Mouse (Mus musculus) CH12.LX (cell line): ENCODE results near the gene Vps45. TPM values are rescaled to one million over a fixed set of nuclear protein-coding genes. Genes with fewer than 3 reads are reported as not detected.

ENCODE experiments used
- DNase-seq: peaks from one replicate; pipeline ENCODE4 v3.0.0-alpha.2; 2013; ENCODE audit errors: extremely low read depth
- H3K27ac ChIP-seq: 2 replicates; pipeline ENCODE4 v1.5.1; 2012; ENCODE audit warnings: low read depth, mild to moderate bottlenecking, control low read depth, moderate library complexity; ENCODE audit not compliant: insufficient read depth
- H3K27me3 ChIP-seq: replicated peaks from 2 replicates; pipeline ENCODE3; 2012; ENCODE audit warnings: inconsistent platforms
- H3K36me3 ChIP-seq, 2 experiments: replicated peaks in 1 of 2; 2 replicates each; pipeline versions ENCODE3 to v1.6.1; 2012; ENCODE audit warnings: inconsistent platforms in 1 of 2, low read length in 1 of 2, mild to moderate bottlenecking in 1 of 2, mixed read lengths in 1 of 2, moderate library complexity in 1 of 2; ENCODE audit not compliant: control insufficient read depth in 1 of 2, insufficient read depth in 1 of 2
- H3K4me1 ChIP-seq, 2 experiments: 2 replicates each; pipeline ENCODE4 v1.6.1; 2012; ENCODE audit warnings: inconsistent platforms in 1 of 2, moderate library complexity in 1 of 2; ENCODE audit not compliant: insufficient read depth in 2 of 2, control insufficient read depth in 1 of 2
- H3K4me2 ChIP-seq: 2 replicates; pipeline ENCODE4 v1.6.1; 2012; ENCODE audit warnings: low read depth, mild to moderate bottlenecking, control low read depth; ENCODE audit not compliant: poor library complexity, insufficient read depth, severe bottlenecking
- H3K4me3 ChIP-seq, 3 experiments: fragments of 150-350 bp in 1 of 3; sonication (generic) in 1 of 3; replicated peaks in 1 of 3; 2 replicates each; pipeline versions ENCODE3 to v1.5.1; 2011 to 2012; ENCODE audit warnings: low read depth in 2 of 3, low read length in 2 of 3, mild to moderate bottlenecking in 2 of 3, moderate library complexity in 2 of 3, control low read depth in 1 of 3, improper control_type of control experiment in 1 of 3, inconsistent platforms in 1 of 3, mixed read lengths in 1 of 3; ENCODE audit not compliant: poor library complexity in 1 of 3
- H3K79me2 ChIP-seq: replicated peaks from 2 replicates; pipeline ENCODE4 v1.6.1; 2012; ENCODE audit warnings: mild to moderate bottlenecking, moderate library complexity; ENCODE audit not compliant: control insufficient read depth, poor library complexity, insufficient read depth, severe bottlenecking; ENCODE audit errors: extremely low read depth
- H3K9ac ChIP-seq: 2 replicates; pipeline ENCODE4 v1.6.1; 2012; ENCODE audit warnings: low read depth, mild to moderate bottlenecking, control low read depth, moderate library complexity; ENCODE audit not compliant: insufficient read depth
- H3K9me3 ChIP-seq: replicated peaks from 2 replicates; pipeline ENCODE3; 2012; ENCODE audit warnings: low read length, inconsistent platforms, mixed read lengths
- BHLHE40 ChIP-seq: IDR thresholded peaks from 2 replicates; pipeline ENCODE4 v1.6.1; 2011; ENCODE audit warnings: mild to moderate bottlenecking, low read depth, low read length, improper control_type of control experiment
- CTCF ChIP-seq, 2 experiments: IDR thresholded peaks in 1 of 2; conservative IDR thresholded peaks in 1 of 2; 2 replicates each; pipeline ENCODE4 v1.5.1; 2011 to 2012; ENCODE audit warnings: low read depth in 2 of 2, low read length in 2 of 2, improper control_type of control experiment in 1 of 2, inconsistent platforms in 1 of 2, mild to moderate bottlenecking in 1 of 2, moderate library complexity in 1 of 2
- ELF1 ChIP-seq: IDR thresholded peaks from 2 replicates; pipeline ENCODE4 v1.6.1; 2014; ENCODE audit warnings: low read depth, mild to moderate bottlenecking, inconsistent platforms, low read length, improper control_type of control experiment
- ETS1 ChIP-seq: conservative IDR thresholded peaks from 2 replicates; pipeline ENCODE4 v1.6.1; 2012; ENCODE audit warnings: low read depth, mild to moderate bottlenecking, inconsistent platforms, low read length, improper control_type of control experiment, moderate library complexity
- GABPA ChIP-seq: IDR thresholded peaks from 2 replicates; pipeline ENCODE4 v1.6.1; 2012; ENCODE audit warnings: low read depth, low read length, improper control_type of control experiment, inconsistent platforms; ENCODE audit not compliant: insufficient replicate concordance
- HCFC1 ChIP-seq: IDR thresholded peaks from 2 replicates; pipeline ENCODE4 v1.6.1; 2012; ENCODE audit warnings: low read depth, mild to moderate bottlenecking, inconsistent platforms, low read length, improper control_type of control experiment
- IRF4 ChIP-seq: IDR thresholded peaks from 2 replicates; pipeline ENCODE4 v1.6.1; 2014; ENCODE audit warnings: low read depth, mild to moderate bottlenecking, inconsistent platforms, low read length, improper control_type of control experiment
- JUND ChIP-seq: conservative IDR thresholded peaks from 2 replicates; pipeline ENCODE4 v1.6.1; 2011; ENCODE audit warnings: low read depth, low read length, improper control_type of control experiment
- MAFK ChIP-seq: IDR thresholded peaks from 2 replicates; pipeline ENCODE4 v1.6.1; 2011; ENCODE audit warnings: low read length, improper control_type of control experiment; ENCODE audit not compliant: insufficient replicate concordance
- MAX ChIP-seq: IDR thresholded peaks from 2 replicates; pipeline ENCODE4 v1.6.1; 2011; ENCODE audit warnings: low read length, improper control_type of control experiment
- MXI1 ChIP-seq: IDR thresholded peaks from 2 replicates; pipeline ENCODE4 v1.6.1; 2011; ENCODE audit warnings: mild to moderate bottlenecking, low read depth, low read length, improper control_type of control experiment
- MYC ChIP-seq: IDR thresholded peaks from 2 replicates; pipeline ENCODE4 v1.6.1; 2011; ENCODE audit warnings: low read depth, mild to moderate bottlenecking, improper control_type of control experiment, low read length
- NRF1 ChIP-seq: IDR thresholded peaks from 2 replicates; pipeline ENCODE4 v1.6.1; 2014; ENCODE audit warnings: low read depth, mild to moderate bottlenecking, inconsistent platforms, low read length, improper control_type of control experiment, moderate library complexity
- PAX5 ChIP-seq: IDR thresholded peaks from 2 replicates; pipeline ENCODE4 v1.6.1; 2012; ENCODE audit warnings: low read length, inconsistent platforms, mixed read lengths
- POLR2A ChIP-seq: IDR thresholded peaks from 2 replicates; pipeline ENCODE4 v1.6.1; 2011; ENCODE audit warnings: low read depth, mild to moderate bottlenecking, improper control_type of control experiment, low read length
- POLR2AphosphoS2 ChIP-seq: IDR thresholded peaks from 2 replicates; pipeline ENCODE4 v1.6.1; 2011; ENCODE audit warnings: low read depth, low read length, improper control_type of control experiment
- RAD21 ChIP-seq: IDR thresholded peaks from 2 replicates; pipeline ENCODE4 v1.6.1; 2011; ENCODE audit warnings: low read depth, mild to moderate bottlenecking, low read length, improper control_type of control experiment, moderate library complexity
- SIN3A ChIP-seq: IDR thresholded peaks from 2 replicates; pipeline ENCODE4 v1.6.1; 2012; ENCODE audit warnings: low read length, improper control_type of control experiment, inconsistent platforms
- SMC3 ChIP-seq: IDR thresholded peaks from 2 replicates; pipeline ENCODE4 v1.6.1; 2011; ENCODE audit warnings: low read depth, low read length, improper control_type of control experiment
- TCF12 ChIP-seq: IDR thresholded peaks from 2 replicates; pipeline ENCODE4 v1.6.1; 2014; ENCODE audit warnings: low read depth, mild to moderate bottlenecking, inconsistent platforms, low read length, improper control_type of control experiment
- UBTF ChIP-seq: IDR thresholded peaks from 2 replicates; pipeline ENCODE4 v1.6.1; 2012; ENCODE audit warnings: low read depth, mild to moderate bottlenecking, inconsistent platforms, low read length, improper control_type of control experiment, moderate library complexity
- USF1 ChIP-seq: IDR thresholded peaks from 2 replicates; pipeline ENCODE4 v1.6.1; 2014; ENCODE audit warnings: low read depth, mild to moderate bottlenecking, inconsistent platforms, low read length, improper control_type of control experiment
- USF2 ChIP-seq: conservative IDR thresholded peaks from 2 replicates; pipeline ENCODE4 v1.6.1; 2011; ENCODE audit warnings: low read depth, low read length, improper control_type of control experiment
- ZC3H11A ChIP-seq: IDR thresholded peaks from 2 replicates; pipeline ENCODE4 v1.6.1; 2012; ENCODE audit warnings: low read depth, mild to moderate bottlenecking, inconsistent platforms, low read length, improper control_type of control experiment
- ZKSCAN1 ChIP-seq: IDR thresholded peaks from 2 replicates; pipeline ENCODE4 v1.6.1; 2012; ENCODE audit warnings: low read depth, inconsistent platforms, low read length, improper control_type of control experiment, borderline replicate concordance
- dilution Hi-C: fragments of 300-500 bp; cut with MboI; formaldehyde crosslinking; loops from 2 replicates; pipeline ENCODE4 v1.14.3; 2020; ENCODE audit warnings: low sequenced_read_pairs; ENCODE audit not compliant: extremely low pct_unique_long_range_greater_than_20kb, extremely low pct_ligation_motif_present
- in situ Hi-C: fragments of 300-500 bp; cut with MboI; formaldehyde crosslinking; loops from 3 replicates; pipeline ENCODE4 v1.14.3; 2019; ENCODE audit warnings: low sequenced_read_pairs, low pct_ligation_motif_present, low pct_unique_long_range_greater_than_20kb, mixed read lengths
- polyA plus RNA-seq: library from polyadenylated mRNA; unstranded; fragments of >175 nt; gene quantifications from 2 replicates; pipeline ENCODE4 v1.2.1, GENCODE M21; 2012; ENCODE audit warnings: low read depth; ENCODE audit not compliant: insufficient read length
- total RNA-seq, 2 experiments: library from RNA; depleted of rRNA; stranded (reverse); fragments of 300-350 nt in 1 of 2; fragments of >200 nt in 1 of 2; gene quantifications; 2 replicates each; pipeline ENCODE4 v1.2.3; 2012 to 2014

Vps45 gene
- total and polyA plus RNA-seq, 3 experiments, result 16.2 to 20.8 (median 16.8) TPM

DNA sequence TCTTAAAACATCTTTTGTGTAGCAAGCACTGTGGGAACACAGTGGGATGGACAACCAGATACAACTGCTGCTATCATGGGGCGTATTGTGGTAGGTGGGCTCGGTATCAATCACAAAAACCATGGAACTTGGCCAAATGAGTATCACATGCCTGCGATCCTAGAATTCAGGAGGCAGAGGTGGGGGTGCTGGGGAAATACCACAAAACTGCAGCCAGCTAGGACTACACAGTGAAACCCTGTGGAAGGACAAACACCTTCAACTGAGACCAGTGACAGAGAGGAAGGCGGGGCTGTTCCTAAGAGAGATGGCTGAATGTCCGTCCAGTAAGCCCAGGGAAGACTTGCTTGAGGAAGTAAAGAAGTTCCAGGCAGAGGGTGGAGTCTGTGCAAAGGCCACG, 3.0 kb downstream of the Vps45 start:
- DNase-seq, result no peak
- H3K36me3 ChIP-seq, result peaks cover 16 to 42% of the 10 kb centered on the region in 2 experiments
- peaks cover 13% of the 10 kb centered on the region; the same call in 1 of the 2 replicates for H3K79me2 ChIP-seq
- H3K4me2 ChIP-seq, result no peak overlapping the region
- H3K9me3 ChIP-seq, result no peaks in the 10 kb centered on the region
- no peak overlapping the region for H3K9ac ChIP-seq
- dilution Hi-C loops (no loop called here), in situ Hi-C loops (loop anchor here (5.0 to 10.0 kb wide), 2 partner anchors 88 to 200 kb away; partner anchors contain the start of gene Prpf3)
- TF ChIP-seq UBTF (no peak), MAX (no peak), USF1 (no peak), BHLHE40 (no peak), PAX5 (no peak), ZKSCAN1 (no peak), ELF1 (no peak), NRF1 (no peak), POLR2A (no peak), MAFK (no peak), IRF4 (no peak), USF2 (no peak), SMC3 (no peak), TCF12 (no peak), MXI1 (no peak), ETS1 (no peak)
- no peak overlapping the region for H3K4me3 ChIP-seq
- H3K27me3 ChIP-seq, result no peaks in the 10 kb centered on the region
- peaks cover 3 to 33% of the 10 kb centered on the region in 2 experiments; a peak in 3 of 4 replicates for H3K4me1 ChIP-seq
- H3K27ac ChIP-seq, result no peak overlapping the region

DNA sequence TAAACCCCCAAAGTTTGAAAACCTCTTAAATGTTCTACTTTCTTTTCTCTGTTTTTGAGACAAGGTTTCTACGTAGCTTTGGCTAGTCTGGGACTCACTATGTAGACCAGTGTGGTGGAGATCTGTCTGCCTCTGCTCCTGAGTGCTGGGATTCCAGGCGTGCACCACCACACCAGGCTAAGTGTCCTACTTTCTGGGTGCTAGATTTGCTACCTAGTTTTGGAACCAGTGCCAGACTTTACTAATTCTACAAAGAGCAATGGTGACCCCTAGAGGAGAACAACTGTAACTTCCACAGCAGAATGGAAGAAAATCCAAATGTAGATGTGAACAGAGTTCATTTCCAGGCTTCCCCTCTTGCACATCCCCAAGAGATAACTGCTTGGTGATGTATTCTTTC, 6.4 kb downstream of the Vps45 start:
- in situ Hi-C loops (loop anchor here (10.0 kb wide), 1 partner anchor 197 kb away; the partner anchor contains the start of gene Prpf3), dilution Hi-C loops (no loop called here)
- Histone ChIP-seq H3K4me2 (no peak overlapping the region), H3K27ac (no peak overlapping the region), H3K79me2 (peaks cover 8% of the 10 kb centered on the region; the same call in 1 of the 2 replicates), H3K9me3 (no peaks in the 10 kb centered on the region), H3K4me3 (no peak overlapping the region), H3K9ac (no peak overlapping the region), H3K36me3 (peaks cover 19 to 53% of the 10 kb centered on the region in 2 experiments), H3K4me1 (peaks cover 2 to 19% of the 10 kb centered on the region in 2 experiments; a peak in 3 of 4 replicates), H3K27me3 (no peaks in the 10 kb centered on the region)
- DNase-seq, result peak; percentile 66
- TF ChIP-seq POLR2AphosphoS2 (no peak), SMC3 (peak; percentile 98), HCFC1 (no peak), CTCF (conservative IDR thresholded peaks at IDR 0.05 in 1 of 2, IDR thresholded peaks at IDR 0.05 in 1 of 2; ENCODE audit: low read depth in 2 of 2, low read length in 2 of 2) (peak; percentile 89 to 95), GABPA (no peak), ZC3H11A (peak; percentile 90), MYC (peak; percentile 28; the same call in 1 of the 2 replicates), SIN3A (0 out of 2 replicates have a peak, but pooled peaks have one; percentile 31), JUND (0 out of 2 replicates have a peak, but pooled peaks have one; percentile 37), RAD21 (peak; percentile 96)
